Mouse (Mus musculus) bone marrow macrophage, adult 2 months (primary cell): ENCODE data around the gene Slc25a34.

Experiments
- CTCF ChIP-seq: IDR thresholded peaks from 2 replicates; pipeline ENCODE4 v1.5.1; 2012; ENCODE audit warnings: low read depth, mild to moderate bottlenecking, low read length, moderate library complexity
- POLR2A ChIP-seq: IDR thresholded peaks from 2 replicates; pipeline ENCODE4 v1.6.1; 2012; ENCODE audit warnings: mild to moderate bottlenecking, low read depth, low read length, borderline replicate concordance

GRCm38 (mm10) chr4:141618565-141619243 lies 4.9 kb downstream of the Slc25a34 start, which contains the start of gene Tmem82:
- no peak for TF ChIP-seq POLR2A
- peak; percentile 49; the same call in 1 of the 2 replicates for TF ChIP-seq CTCF
